Mouse (Mus musculus) brain, embryonic 14.5 days (tissue): ENCODE measurements at regions not wholly inside any gene's neighbourhood (a gene's known extent, or its start where the extent isn't known, plus 50 kb on each side); places are given as distances from the start of the nearest gene placed in this dataset.

Experiments used
- DNase-seq: peaks from one replicate; pipeline ENCODE4 v3.0.0-alpha.2; 2011; ENCODE audit warnings: low read depth
- CTCF ChIP-seq: fragments of 200-500 bp; IDR thresholded peaks from 2 replicates; pipeline ENCODE4 v1.5.1; 2012; ENCODE audit warnings: inconsistent platforms, mild to moderate bottlenecking, moderate library complexity, borderline replicate concordance; ENCODE audit not compliant: insufficient read depth, insufficient read length; ENCODE audit errors: extremely low read depth
- POLR2A ChIP-seq: fragments of 200-500 bp; IDR thresholded peaks from 2 replicates; pipeline ENCODE4 v1.6.1; 2012; ENCODE audit warnings: mild to moderate bottlenecking, inconsistent platforms, borderline replicate concordance; ENCODE audit not compliant: poor library complexity, insufficient read depth, insufficient read length, severe bottlenecking; ENCODE audit errors: extremely low read depth

DNA sequence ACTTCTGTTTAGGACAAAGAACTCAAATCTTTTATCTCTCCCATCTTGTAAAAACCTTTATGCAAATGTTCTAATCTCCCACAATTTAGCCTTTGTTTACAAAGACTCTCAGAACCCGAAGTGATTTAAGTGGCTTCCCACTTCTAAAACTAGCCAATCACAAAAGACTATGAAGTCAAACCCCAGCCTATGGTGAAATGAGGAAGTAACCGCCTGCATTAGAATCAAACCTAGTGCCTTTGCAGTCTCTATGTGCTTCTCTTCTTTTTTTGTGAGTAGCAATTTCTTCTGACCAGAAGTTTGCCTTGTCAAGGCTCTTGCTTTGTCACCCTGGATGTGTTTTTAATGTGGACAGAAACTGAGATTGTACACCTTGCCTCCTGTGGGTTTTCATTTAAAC is 53.6 kb upstream of the Slc25a13 start:
- DNase-seq: no peak
- TF ChIP-seq CTCF (no peak), POLR2A (no peak)
